Mouse (Mus musculus) gastrocnemius, adult 2 months (tissue): ENCODE measurements at regions not wholly inside any gene's neighbourhood (a gene's known extent, or its start where the extent isn't known, plus 50 kb on each side); places are given as distances from the start of the nearest gene placed in this dataset.

Source experiments
- DNase-seq: peaks from one replicate; pipeline ENCODE4 v3.0.0; 2022
- H3K27ac ChIP-seq: fragments of 200-600 bp; 2 replicates; pipeline ENCODE4 v1.8.1; 2022; ENCODE audit warnings: mild to moderate bottlenecking
- H3K4me3 ChIP-seq: fragments of 200-600 bp; 2 replicates; pipeline ENCODE4 v1.8.1; 2022; ENCODE audit warnings: mild to moderate bottlenecking, moderate library complexity
- CTCF ChIP-seq: fragments of 200-600 bp; IDR thresholded peaks from 2 replicates; pipeline ENCODE4 v1.8.1; 2022; ENCODE audit warnings: antibody characterized with exemption, mild to moderate bottlenecking, moderate library complexity
- intact Hi-C: fragments of 180-260 bp; cut with DNase I; formaldehyde crosslinking; loops from one replicate; pipeline ENCODE4 v1.15.1; 2025

DNA sequence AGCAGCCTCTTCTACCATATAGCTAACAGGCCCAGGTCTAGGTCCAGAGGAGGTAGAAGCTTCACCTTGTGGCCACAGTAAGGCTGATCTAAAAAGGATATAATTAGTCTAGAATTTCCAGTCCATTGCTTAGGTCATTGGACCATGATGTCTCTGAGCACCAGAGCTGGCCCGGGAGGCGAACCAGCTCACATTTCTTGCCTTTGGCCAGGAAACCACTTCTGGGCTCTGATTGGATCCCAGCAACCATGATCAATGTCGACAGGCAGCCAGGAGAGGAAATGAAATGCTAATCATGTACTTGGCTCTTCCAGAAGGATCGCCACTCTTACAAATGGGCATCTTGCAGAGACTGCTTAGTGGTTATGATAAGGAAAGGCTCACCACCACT, 99.5 kb upstream of the Nrbf2 start:
- DNase-seq = no peak
- no peak overlapping the region for H3K4me3 ChIP-seq
- TF ChIP-seq CTCF = no peak
- H3K27ac ChIP-seq = no peak overlapping the region
- intact Hi-C loops = no loop called here

DNA sequence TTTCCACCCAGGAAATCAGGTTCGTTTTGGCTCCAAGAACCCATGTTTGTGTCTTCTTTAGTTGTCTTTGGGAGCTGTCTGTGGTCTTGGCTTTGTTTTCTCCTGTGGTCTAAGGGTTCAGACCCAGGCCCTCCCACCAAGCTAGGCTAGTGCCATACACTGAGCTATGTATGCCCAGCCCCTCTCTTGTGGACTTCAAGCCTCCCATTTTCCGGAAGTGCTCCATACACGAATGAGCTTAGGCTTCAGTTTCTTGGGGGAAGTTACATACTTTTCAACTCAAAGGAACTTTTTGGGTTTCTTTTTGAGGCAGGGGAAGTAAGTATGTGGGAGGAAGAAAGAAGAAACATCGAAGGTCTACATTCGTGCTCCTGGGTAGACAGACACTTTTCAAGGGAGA, 100.9 kb upstream of the Nrbf2 start:
- no peak for TF ChIP-seq CTCF
- H3K4me3 ChIP-seq = no peak overlapping the region
- H3K27ac ChIP-seq = no peak overlapping the region
- intact Hi-C loops = no loop called here
- no peak for DNase-seq

GRCm38 (mm10) chr10:67388755-67389154, 103.7 kb upstream of the Nrbf2 start:
- no peak for TF ChIP-seq CTCF
- intact Hi-C loops = no loop called here
- Histone ChIP-seq H3K4me3 (no peak overlapping the region), H3K27ac (no peak overlapping the region)
- no peak for DNase-seq

DNA sequence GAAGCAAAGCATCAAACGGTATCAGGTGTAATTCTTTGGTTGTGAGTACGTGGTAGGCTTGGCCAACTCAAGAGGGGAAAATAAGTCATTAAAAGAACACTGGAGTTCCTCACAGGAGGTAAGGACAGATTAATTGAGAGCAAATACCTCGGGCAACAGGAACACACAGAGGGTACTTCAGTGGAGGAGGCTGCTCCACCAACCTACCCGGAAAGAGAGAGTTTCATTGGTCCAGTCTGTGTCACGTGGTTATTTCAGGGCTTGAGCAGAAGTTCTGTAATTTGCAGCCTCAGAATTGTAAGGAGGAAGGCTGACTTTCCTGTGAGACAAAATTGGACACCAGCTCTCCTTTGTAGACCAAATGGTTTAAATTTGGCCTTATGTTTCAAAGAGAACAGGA, 115.3 kb upstream of the Nrbf2 start:
- no peak overlapping the region for H3K4me3 ChIP-seq
- intact Hi-C loops = no loop called here
- H3K27ac ChIP-seq = no peak overlapping the region
- no peak for TF ChIP-seq CTCF
- no peak for DNase-seq

DNA sequence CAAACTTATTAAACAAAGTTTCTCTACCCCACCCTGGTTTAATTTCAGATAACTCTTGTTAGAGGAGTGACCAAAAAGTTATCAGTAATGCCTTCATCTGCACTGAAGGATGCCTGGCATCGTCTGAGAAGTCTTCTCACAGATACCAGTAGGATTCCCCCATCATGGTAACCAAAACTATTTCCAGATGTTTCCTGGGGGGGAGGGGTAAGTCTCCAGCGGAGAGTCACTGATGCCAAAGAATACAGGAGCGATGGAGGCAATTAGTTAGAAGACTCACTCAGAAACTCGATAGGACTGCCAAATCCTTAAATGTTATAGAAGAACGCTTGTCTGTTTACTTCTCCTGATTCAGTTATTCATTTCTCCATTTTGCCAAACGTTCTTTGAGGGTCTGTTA, 116.3 kb upstream of the Nrbf2 start:
- DNase-seq = no peak
- TF ChIP-seq CTCF = no peak
- intact Hi-C loops = no loop called here
- Histone ChIP-seq H3K4me3 (no peak overlapping the region), H3K27ac (no peak overlapping the region)

DNA sequence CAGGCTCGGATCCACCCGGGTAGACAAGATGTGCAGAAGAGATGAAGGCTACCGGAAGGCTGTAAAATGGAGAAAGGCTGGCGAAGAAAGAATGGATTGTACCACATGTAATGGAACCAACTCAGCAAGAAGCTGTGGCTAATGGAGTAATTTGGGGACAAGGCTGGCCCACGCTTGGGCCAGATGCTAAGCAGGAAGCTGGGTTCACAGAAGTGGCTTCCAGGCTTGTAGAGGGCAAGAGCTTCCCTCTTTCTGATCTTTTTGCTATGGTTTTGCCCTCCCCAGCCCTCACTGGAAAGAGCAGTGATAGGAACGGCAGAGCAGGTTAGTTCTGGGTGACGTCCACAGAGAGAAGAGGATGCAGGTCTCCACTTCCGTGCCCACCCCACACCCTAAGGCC, 117.7 kb upstream of the Egr2 start:
- no peak for DNase-seq
- Histone ChIP-seq H3K27ac (no peak overlapping the region), H3K4me3 (no peak overlapping the region)
- intact Hi-C loops = no loop called here
- no peak for TF ChIP-seq CTCF

DNA sequence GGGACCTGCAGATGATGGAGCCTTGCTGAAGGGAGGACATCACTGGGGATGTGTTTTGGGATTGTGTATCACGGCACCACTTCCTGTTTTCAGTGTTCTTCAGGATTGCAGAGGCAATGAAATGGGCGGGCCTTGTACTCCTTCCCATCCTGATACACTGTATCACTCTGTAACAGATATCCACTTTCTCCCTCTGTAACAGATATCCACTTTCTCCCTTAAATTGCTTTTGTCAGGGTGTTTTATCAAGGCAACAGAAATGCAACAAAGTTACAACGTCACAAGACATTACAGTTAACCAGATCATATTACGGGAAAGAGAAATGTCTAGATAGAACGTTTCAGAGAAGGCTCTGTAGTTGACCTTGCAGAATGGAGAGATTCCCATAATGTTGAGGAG, 114.5 kb upstream of the Egr2 start:
- intact Hi-C loops = no loop called here
- H3K27ac ChIP-seq = no peak overlapping the region

DNA sequence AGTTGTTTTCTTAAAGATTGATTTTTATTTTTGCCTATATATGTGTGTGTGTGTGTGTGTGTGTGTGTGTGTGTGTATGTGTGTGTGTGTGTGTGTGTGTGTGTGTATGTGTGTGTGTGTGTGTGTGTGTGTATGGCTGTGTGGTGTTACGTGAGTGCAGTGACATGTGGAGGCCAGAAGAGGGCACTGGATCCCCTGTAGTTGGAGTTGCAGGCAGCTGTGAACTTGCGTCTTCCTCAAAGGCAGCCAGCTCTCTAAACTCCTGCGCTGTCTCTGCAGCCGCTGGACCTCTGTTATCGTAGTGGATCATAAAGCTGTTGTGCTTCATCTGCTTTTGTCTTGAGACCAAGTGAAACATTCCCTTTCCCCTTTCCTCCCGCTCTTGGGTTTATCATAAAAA, 109.9 kb upstream of the Egr2 start:
- no peak overlapping the region for H3K4me3 ChIP-seq
- intact Hi-C loops = no loop called here
- H3K27ac ChIP-seq = no peak overlapping the region
- TF ChIP-seq CTCF = no peak
- no peak for DNase-seq

More for the DNA sequence above, 114.5 kb upstream of the Egr2 start:
- no peak for TF ChIP-seq CTCF
- no peak for DNase-seq
- no peak overlapping the region for H3K4me3 ChIP-seq

DNA sequence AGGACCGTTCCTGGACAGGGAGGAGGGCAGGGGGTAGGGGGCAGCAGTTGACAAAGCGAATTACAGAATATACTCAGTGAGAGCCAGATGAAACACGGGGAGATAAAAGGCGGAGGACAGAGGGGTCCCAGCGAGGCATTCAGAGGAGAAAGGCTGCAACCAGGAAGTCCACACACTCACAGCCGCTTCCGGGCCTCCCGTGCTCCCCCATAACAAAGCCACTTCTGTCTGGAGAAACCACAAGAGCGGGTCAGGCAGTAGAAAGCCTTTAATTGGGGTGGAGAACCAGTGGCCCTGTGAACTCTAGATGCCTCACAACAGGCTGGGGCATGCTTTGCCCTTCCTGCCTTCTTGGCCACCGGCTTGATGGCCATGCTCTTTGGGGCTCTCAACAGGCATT, 108.1 kb upstream of the Egr2 start:
- Histone ChIP-seq H3K27ac (no peak overlapping the region), H3K4me3 (no peak overlapping the region)
- DNase-seq = no peak
- intact Hi-C loops = no loop called here
- no peak for TF ChIP-seq CTCF

DNA sequence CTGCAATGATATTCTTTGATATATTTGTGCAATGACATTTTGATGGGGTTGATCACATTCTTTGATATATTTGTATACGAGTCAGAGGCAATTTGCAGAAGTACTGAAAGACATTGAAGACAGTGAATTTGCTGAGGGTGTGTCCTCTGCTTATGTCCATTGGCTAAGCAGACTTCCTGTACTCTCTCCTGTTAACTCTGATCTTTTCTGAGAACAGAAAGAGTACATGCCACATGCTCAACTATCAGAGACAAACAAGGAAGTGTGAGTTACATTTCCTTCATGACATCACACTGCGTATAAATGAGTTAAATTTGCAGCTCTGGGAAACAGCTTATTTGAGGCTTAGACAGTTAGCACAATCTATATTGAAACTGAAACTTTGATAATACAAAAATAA, 104.5 kb upstream of the Egr2 start:
- TF ChIP-seq CTCF = no peak
- Histone ChIP-seq H3K27ac (no peak overlapping the region), H3K4me3 (no peak overlapping the region)
- intact Hi-C loops = no loop called here
- DNase-seq = no peak

DNA sequence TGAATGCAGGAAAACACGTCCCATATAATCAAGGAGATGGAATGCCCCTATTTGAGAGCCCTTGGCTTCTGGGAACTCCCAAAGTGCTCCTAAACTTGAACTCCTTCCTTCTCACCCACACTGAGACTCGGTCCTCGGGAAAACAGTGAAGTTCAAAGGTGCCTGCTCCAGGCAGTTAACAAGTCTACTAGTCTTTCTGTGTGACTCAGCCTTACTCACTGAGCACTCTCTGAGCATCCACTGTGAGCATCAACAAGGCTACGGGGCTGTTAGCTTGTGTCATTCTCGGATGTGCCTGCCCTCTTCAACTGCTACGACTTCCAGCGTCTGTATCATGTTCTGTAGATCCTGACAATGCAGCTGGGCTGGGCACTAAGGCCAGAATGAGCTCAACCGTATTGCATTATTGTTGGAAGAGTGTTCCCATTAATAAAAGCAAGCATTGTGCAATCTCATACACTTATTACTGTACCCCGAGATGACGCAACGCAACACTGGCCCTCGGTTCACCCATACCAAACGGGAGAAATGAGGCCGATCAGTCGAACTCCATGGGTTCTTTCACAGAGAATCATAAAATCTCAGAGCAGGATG, 96.1 kb upstream of the Egr2 start:
- no peak overlapping the region for H3K4me3 ChIP-seq
- intact Hi-C loops = no loop called here
- TF ChIP-seq CTCF = no peak
- no peak overlapping the region for H3K27ac ChIP-seq
- DNase-seq = peak; percentile 29

GRCm38 (mm10) chr10:67439844-67440243, 95.4 kb upstream of the Egr2 start:
- intact Hi-C loops = no loop called here
- TF ChIP-seq CTCF = no peak
- no peak overlapping the region for H3K4me3 ChIP-seq
- no peak overlapping the region for H3K27ac ChIP-seq
- no peak for DNase-seq

GRCm38 (mm10) chr10:67441243-67441642, 94.0 kb upstream of the Egr2 start:
- Histone ChIP-seq H3K4me3 (no peak overlapping the region), H3K27ac (no peak overlapping the region)
- no peak for TF ChIP-seq CTCF
- no peak for DNase-seq
- intact Hi-C loops = no loop called here

DNA sequence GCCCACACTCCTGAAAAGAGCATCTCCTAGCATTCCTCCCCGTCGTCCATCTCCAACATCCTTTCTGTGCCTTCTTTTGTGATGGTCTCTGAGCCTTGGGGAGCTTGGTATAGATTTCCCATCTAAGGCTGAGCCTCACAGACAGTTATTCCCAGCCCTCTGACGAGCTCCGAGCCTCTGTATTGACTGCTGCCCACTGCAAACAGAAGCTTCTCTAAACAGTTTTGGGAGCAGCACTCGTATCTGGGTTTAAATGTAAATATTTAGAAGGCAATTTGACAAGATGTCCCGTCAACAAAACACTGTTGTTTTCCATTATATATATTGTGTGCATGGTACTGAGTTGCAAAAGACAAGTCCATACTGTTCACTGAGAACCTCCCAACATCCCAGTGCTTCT, 86.4 kb upstream of the Egr2 start:
- intact Hi-C loops = no loop called here
- DNase-seq = no peak
- Histone ChIP-seq H3K27ac (no peak overlapping the region), H3K4me3 (no peak overlapping the region)
- no peak for TF ChIP-seq CTCF

DNA sequence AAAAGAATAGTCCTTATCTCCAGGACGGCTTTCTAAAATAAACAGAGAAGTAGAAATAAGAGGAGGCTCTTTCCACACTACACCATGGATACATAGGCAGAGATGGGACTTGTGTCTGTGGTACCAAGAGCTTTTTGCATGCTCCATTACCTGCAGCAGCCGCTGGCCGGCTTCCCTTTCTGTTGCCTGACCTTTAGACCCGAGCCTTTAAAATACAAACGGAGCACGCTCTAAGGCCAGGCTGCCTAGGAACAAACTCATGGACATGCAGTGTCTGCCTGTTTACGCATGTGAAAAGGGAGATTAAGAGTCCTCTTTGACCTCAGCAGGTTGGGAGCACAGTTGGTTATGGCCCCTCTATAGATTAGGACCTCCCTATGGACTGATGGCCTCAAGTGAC, 81.1 kb upstream of the Egr2 start:
- Histone ChIP-seq H3K4me3 (no peak overlapping the region), H3K27ac (no peak overlapping the region)
- intact Hi-C loops = no loop called here
- TF ChIP-seq CTCF = no peak
- DNase-seq = no peak
